Mouse (Mus musculus): ENCODE results near the gene Phgdh. TPM values are rescaled to one million over a fixed set of nuclear protein-coding genes. Genes with fewer than 3 reads are reported as not detected.

The Phgdh gene
- polyA plus RNA-seq, 1 experiment from 2014 or later, result 93.7 TPM

DNA sequence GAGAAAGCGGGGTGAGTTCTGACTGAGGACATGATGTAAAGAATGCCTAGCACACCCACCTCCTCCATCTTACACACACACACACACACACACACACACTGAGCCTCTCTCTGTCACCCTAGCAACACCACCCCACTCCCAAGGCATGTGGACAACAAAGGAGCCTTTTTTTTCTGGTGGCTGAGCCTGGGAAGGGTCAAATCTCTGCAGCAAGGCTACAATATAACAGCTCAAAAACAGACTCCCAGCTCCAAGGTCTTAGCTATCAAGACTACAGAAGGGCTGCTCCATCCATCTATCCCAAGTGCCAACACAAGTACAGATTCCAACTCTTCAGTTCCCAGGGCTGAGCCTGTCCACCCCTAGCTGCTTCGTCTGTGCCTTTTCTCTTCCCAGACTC is 20.6 kb downstream of the Phgdh start:
- Histone ChIP-seq H3K4me2 (no peak overlapping the region), H3K27me3 (replicated peaks) (no peaks in the 10 kb centered on the region), H3K36me3 (peaks cover 34% of the 10 kb centered on the region), H3K9ac (no peak overlapping the region), H3K4me3 (no peak overlapping the region), H3K4me1 (replicated peaks) (peaks cover 22% of the 10 kb centered on the region), H3K27ac (ENCODE audit: poor library complexity, severe bottlenecking) (0 out of 2 replicates have a peak overlapping the region, but pooled peaks have one; percentile 25), H3K9me3 (replicated peaks) (no peaks in the 10 kb centered on the region)
- ATAC-seq (ENCODE audit: insufficient number of reproducible peaks, low FRiP score), result no peak
- WGBS, result 65% methylated on average over 2 of the region's 2 CpGs

GRCm38 (mm10) chr3:98317143-98317542 is 22.6 kb downstream of the Phgdh start:
- peaks cover 22% of the 10 kb centered on the region for H3K4me1 ChIP-seq (replicated peaks)
- no peaks in the 10 kb centered on the region for H3K27me3 ChIP-seq (replicated peaks)
- no peak overlapping the region for H3K4me3 ChIP-seq
- H3K27ac ChIP-seq (ENCODE audit: poor library complexity, severe bottlenecking), result no peak overlapping the region
- H3K9me3 ChIP-seq (replicated peaks), result no peaks in the 10 kb centered on the region
- H3K9ac ChIP-seq, result no peak overlapping the region
- peaks cover 29% of the 10 kb centered on the region for H3K36me3 ChIP-seq
- ATAC-seq (ENCODE audit: insufficient number of reproducible peaks, low FRiP score), result no peak
- WGBS, result 70% methylated on average over 3 of the region's 3 CpGs
- H3K4me2 ChIP-seq, result no peak overlapping the region

DNA sequence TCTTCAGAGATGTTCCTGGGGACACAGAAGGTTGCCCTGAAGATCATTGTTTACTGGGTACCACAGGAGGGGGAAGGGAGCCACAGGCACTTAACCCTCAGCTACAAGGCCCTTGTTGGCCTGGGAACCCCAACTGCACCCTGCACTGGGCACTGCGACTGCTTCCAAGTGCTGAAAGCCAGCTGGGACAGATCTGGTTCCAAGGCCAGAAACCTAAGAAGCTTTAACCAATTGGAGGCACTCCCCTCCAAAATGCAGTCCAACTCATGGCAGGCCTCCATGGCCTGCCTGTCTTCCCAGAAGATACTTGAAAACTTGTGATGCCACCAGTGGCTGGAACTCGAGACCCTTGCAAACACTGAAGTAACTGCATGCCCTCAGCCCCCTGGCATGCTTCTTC is 24.6 kb downstream of the Phgdh start:
- WGBS, result 73% methylated on average over 2 of the region's 2 CpGs
- H3K36me3 ChIP-seq, result peaks cover 15% of the 10 kb centered on the region

GRCm38 (mm10) chr3:98313294-98314155 is 26.3 kb downstream of the Phgdh start:
- Histone ChIP-seq H3K27me3 (replicated peaks) (no peaks in the 10 kb centered on the region), H3K9me3 (replicated peaks) (no peaks in the 10 kb centered on the region), H3K4me3 (no peak overlapping the region), H3K4me1 (replicated peaks) (peaks cover 5% of the 10 kb centered on the region; the same call in 1 of the 2 replicates), H3K9ac (no peak overlapping the region), H3K36me3 (peaks cover 10% of the 10 kb centered on the region), H3K4me2 (no peak overlapping the region), H3K27ac (ENCODE audit: poor library complexity, severe bottlenecking) (no peak overlapping the region)
- ATAC-seq (ENCODE audit: insufficient number of reproducible peaks, low FRiP score), result no peak
- 73% methylated on average over 9 of the region's 9 CpGs for WGBS

More for the DNA sequence above, 24.6 kb downstream of the Phgdh start:
- no peak for ATAC-seq (ENCODE audit: insufficient number of reproducible peaks, low FRiP score)
- no peak overlapping the region for H3K4me2 ChIP-seq
- H3K27me3 ChIP-seq (replicated peaks), result no peaks in the 10 kb centered on the region
- H3K27ac ChIP-seq (ENCODE audit: poor library complexity, severe bottlenecking), result no peak overlapping the region
- H3K9me3 ChIP-seq (replicated peaks), result no peaks in the 10 kb centered on the region
- peaks cover 22% of the 10 kb centered on the region for H3K4me1 ChIP-seq (replicated peaks)
- no peak overlapping the region for H3K4me3 ChIP-seq
- H3K9ac ChIP-seq, result no peak overlapping the region

- peak; percentile 55; the same call in 1 of the 2 replicates for ATAC-seq (ENCODE audit: insufficient number of reproducible peaks, low FRiP score)
- no peak overlapping the region for H3K4me3 ChIP-seq
- H3K36me3 ChIP-seq, result peaks cover 10% of the 10 kb centered on the region
- H3K27me3 ChIP-seq (replicated peaks), result no peaks in the 10 kb centered on the region
- H3K27ac ChIP-seq (ENCODE audit: poor library complexity, severe bottlenecking), result no peak overlapping the region
- H3K9ac ChIP-seq, result no peak overlapping the region
- WGBS, result 31% methylated on average over 7 of the region's 7 CpGs
- H3K9me3 ChIP-seq (replicated peaks), result peaks cover 3% of the 10 kb centered on the region; the same call in 1 of the 2 replicates
- H3K4me1 ChIP-seq (replicated peaks), result no peaks in the 10 kb centered on the region
- no peak overlapping the region for H3K4me2 ChIP-seq
Measured at GRCm38 (mm10) chr3:98312867-98313266, 26.9 kb downstream of the Phgdh start.

DNA sequence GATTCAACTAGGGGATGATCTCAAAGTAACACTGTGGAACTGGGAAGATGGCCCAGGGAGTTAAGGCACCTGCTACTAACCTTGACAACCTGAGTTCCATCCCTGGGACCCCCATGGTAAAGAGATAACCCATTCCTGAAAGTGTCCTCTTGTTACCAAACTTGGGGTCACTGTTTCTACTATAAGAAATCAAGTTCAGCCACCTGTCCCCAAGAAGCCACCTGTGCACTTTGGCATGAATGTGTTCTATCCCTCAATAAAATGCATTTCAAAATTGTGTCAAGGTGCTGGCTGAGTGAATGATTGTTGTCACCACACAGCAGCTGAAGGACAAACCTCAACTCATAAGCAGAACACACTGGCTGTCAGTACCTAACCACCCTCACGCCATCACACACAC is 29.3 kb downstream of the Phgdh start:
- ATAC-seq (ENCODE audit: insufficient number of reproducible peaks, low FRiP score), result no peak
- Histone ChIP-seq H3K27ac (ENCODE audit: poor library complexity, severe bottlenecking) (no peak overlapping the region), H3K9ac (no peak overlapping the region), H3K4me2 (no peak overlapping the region), H3K4me1 (replicated peaks) (no peaks in the 10 kb centered on the region), H3K36me3 (peaks cover 5% of the 10 kb centered on the region), H3K27me3 (replicated peaks) (no peaks in the 10 kb centered on the region), H3K9me3 (replicated peaks) (peaks cover 4% of the 10 kb centered on the region; the same call in 1 of the 2 replicates), H3K4me3 (no peak overlapping the region)
- WGBS, result 71% methylated on average over 1 of the region's 1 CpGs

- no peaks in the 10 kb centered on the region for H3K4me1 ChIP-seq (replicated peaks)
- WGBS, result 87% methylated on average over 6 of the region's 6 CpGs
- H3K9ac ChIP-seq, result no peak overlapping the region
- peaks cover 4% of the 10 kb centered on the region; the same call in 1 of the 2 replicates for H3K9me3 ChIP-seq (replicated peaks)
- H3K4me2 ChIP-seq, result no peak overlapping the region
- H3K27ac ChIP-seq (ENCODE audit: poor library complexity, severe bottlenecking), result no peak overlapping the region
- ATAC-seq (ENCODE audit: insufficient number of reproducible peaks, low FRiP score), result no peak
- no peaks in the 10 kb centered on the region for H3K27me3 ChIP-seq (replicated peaks)
- no peaks in the 10 kb centered on the region for H3K36me3 ChIP-seq
- no peak overlapping the region for H3K4me3 ChIP-seq
Measured at GRCm38 (mm10) chr3:98308606-98309005, 31.2 kb downstream of the Phgdh start.

- peaks cover 9% of the 10 kb centered on the region; the same call in 1 of the 2 replicates for H3K9me3 ChIP-seq (replicated peaks)
- 86% methylated on average over 3 of the region's 3 CpGs for WGBS
Measured at GRCm38 (mm10) chr3:98301761-98302160, 38.0 kb downstream of the Phgdh start.

GRCm38 (mm10) chr3:98300266-98300665 is 39.5 kb downstream of the Phgdh start:
- peaks cover 13% of the 10 kb centered on the region for H3K36me3 ChIP-seq
- no peak for ATAC-seq (ENCODE audit: insufficient number of reproducible peaks, low FRiP score)
- H3K4me2 ChIP-seq, result no peak overlapping the region
- H3K27ac ChIP-seq (ENCODE audit: poor library complexity, severe bottlenecking), result no peak overlapping the region
- no peaks in the 10 kb centered on the region for H3K27me3 ChIP-seq (replicated peaks)
- no peak overlapping the region for H3K4me3 ChIP-seq
- no peaks in the 10 kb centered on the region for H3K4me1 ChIP-seq (replicated peaks)
- H3K9me3 ChIP-seq (replicated peaks), result peaks cover 9% of the 10 kb centered on the region; the same call in 1 of the 2 replicates
- no peak overlapping the region for H3K9ac ChIP-seq
- WGBS, result 84% methylated on average over 4 of the region's 4 CpGs

More at GRCm38 (mm10) chr3:98301761-98302160, 38.0 kb downstream of the Phgdh start:
- H3K27me3 ChIP-seq (replicated peaks), result no peaks in the 10 kb centered on the region
- H3K4me2 ChIP-seq, result no peak overlapping the region
- H3K27ac ChIP-seq (ENCODE audit: poor library complexity, severe bottlenecking), result no peak overlapping the region
- H3K36me3 ChIP-seq, result peaks cover 13% of the 10 kb centered on the region
- H3K4me1 ChIP-seq (replicated peaks), result no peaks in the 10 kb centered on the region
- H3K4me3 ChIP-seq, result no peak overlapping the region
- no peak overlapping the region for H3K9ac ChIP-seq
- no peak for ATAC-seq (ENCODE audit: insufficient number of reproducible peaks, low FRiP score)

- Histone ChIP-seq H3K27ac (ENCODE audit: poor library complexity, severe bottlenecking) (no peak overlapping the region), H3K4me2 (no peak overlapping the region), H3K27me3 (replicated peaks) (no peaks in the 10 kb centered on the region), H3K9ac (no peak overlapping the region), H3K4me1 (replicated peaks) (no peaks in the 10 kb centered on the region), H3K4me3 (no peak overlapping the region), H3K36me3 (peaks cover 13% of the 10 kb centered on the region), H3K9me3 (replicated peaks) (peaks cover 9% of the 10 kb centered on the region; the same call in 1 of the 2 replicates)
- no peak for ATAC-seq (ENCODE audit: insufficient number of reproducible peaks, low FRiP score)
- 86% methylated on average over 1 of the region's 1 CpGs for WGBS
Measured at GRCm38 (mm10) chr3:98299391-98300100, 40.2 kb downstream of the Phgdh start.

GRCm38 (mm10) chr3:98295965-98296364 is 43.8 kb downstream of the Phgdh start:
- H3K4me3 ChIP-seq, result no peak overlapping the region
- no peak overlapping the region for H3K9ac ChIP-seq
- ATAC-seq (ENCODE audit: insufficient number of reproducible peaks, low FRiP score), result no peak
- H3K27ac ChIP-seq (ENCODE audit: poor library complexity, severe bottlenecking), result no peak overlapping the region
- no peaks in the 10 kb centered on the region for H3K27me3 ChIP-seq (replicated peaks)
- peaks cover 8% of the 10 kb centered on the region; the same call in 1 of the 2 replicates for H3K9me3 ChIP-seq (replicated peaks)
- H3K4me2 ChIP-seq, result no peak overlapping the region
- WGBS, result 57% methylated on average over 10 of the region's 10 CpGs
- peaks cover 8% of the 10 kb centered on the region for H3K36me3 ChIP-seq
- H3K4me1 ChIP-seq (replicated peaks), result no peaks in the 10 kb centered on the region
